In the genomic region with DNA sequence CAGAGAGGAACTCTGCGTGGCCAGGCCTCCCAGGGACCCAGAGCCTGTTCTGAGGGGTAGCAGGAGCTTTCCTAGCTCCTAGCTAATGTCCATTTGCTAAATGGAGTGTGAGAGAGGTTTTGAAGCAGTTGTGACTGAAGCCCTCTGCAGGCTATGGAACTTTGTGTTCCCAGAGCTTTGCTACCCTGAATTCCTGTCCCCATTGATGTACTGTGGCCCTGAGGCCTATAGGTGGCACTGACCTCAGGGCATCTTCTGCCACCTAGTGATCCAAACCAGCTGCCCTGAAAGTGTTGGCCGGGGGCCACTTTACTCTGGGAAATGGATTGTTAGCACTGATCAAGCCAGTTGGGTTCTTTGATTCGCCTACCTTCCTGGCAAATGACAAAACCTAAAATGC, we compare ENCODE assay signal across 10 mouse cellular contexts.
DNase-seq lines count a peak whose midpoint lies in the region; ATAC-seq and TF ChIP-seq lines count a peak whose summit lies in the region.
"Had no signal": no experiment of that assay in that cellular context is flagged by ENCODE, and none has a peak within 500 bp of the region (broad histone marks: within the 10 kb centered on the region; RNA-seq: fewer than 3 reads in every experiment).

No protein-coding gene starts in this region.

- TF ChIP-seq POLR2A in lung, adult 2 months (IDR thresholded peaks at IDR 0.05; ENCODE audit: borderline replicate concordance, extremely low read depth, low read depth, low read length): 0 out of 2 replicates have a peak, but pooled peaks have one; percentile 15

- WGBS in lung, adult 2 months: 73% methylated on average over 3 of the region's 3 CpGs
- WGBS in midbrain, embryonic 11.5 days: 46% methylated on average over 3 of the region's 3 CpGs

- H3K4me3 ChIP-seq in lung, adult 2 months (replicated peaks; ENCODE audit: extremely low read depth, low read depth, low read length): no peak overlapping the region
- H3K4me3 ChIP-seq in midbrain, embryonic 11.5 days (ENCODE audit: low read depth, low read length): no peak overlapping the region
- H3K4me3 ChIP-seq: embryonic facial prominence, embryonic 13.5 days had no signal

- H3K36me3 ChIP-seq in midbrain, embryonic 11.5 days (ENCODE audit: control insufficient read depth, insufficient read depth, low read length): no peaks in the 10 kb centered on the region
- H3K36me3 ChIP-seq: embryonic facial prominence, embryonic 13.5 days had no signal

- H3K4me2 ChIP-seq in midbrain, embryonic 11.5 days: no peak overlapping the region
- H3K4me2 ChIP-seq: embryonic facial prominence, embryonic 13.5 days had no signal

- peak; percentile 60 for TF ChIP-seq CTCF in lung, adult 2 months (IDR thresholded peaks at IDR 0.05; ENCODE audit: insufficient read depth, low read length)

- ATAC-seq in midbrain, embryonic 11.5 days (ENCODE audit: low FRiP score): no peak

- H3K9me3 ChIP-seq in midbrain, embryonic 11.5 days (ENCODE audit: control insufficient read depth, low read length): no peaks in the 10 kb centered on the region
- H3K9me3 ChIP-seq: embryonic facial prominence, embryonic 13.5 days had no signal

- no peak overlapping the region for H3K27ac ChIP-seq in midbrain, embryonic 11.5 days (ENCODE audit: low read depth, low read length)
- H3K27ac ChIP-seq: embryonic facial prominence, embryonic 13.5 days had no signal

- H3K4me1 ChIP-seq in lung, adult 2 months (ENCODE audit: control insufficient read depth, insufficient read depth, low read length): peaks cover 8% of the 10 kb centered on the region
- no peaks in the 10 kb centered on the region; the same call in 1 of the 2 replicates for H3K4me1 ChIP-seq in midbrain, embryonic 11.5 days (ENCODE audit: control insufficient read depth, insufficient read depth, low read length)

- no peak overlapping the region for H3K9ac ChIP-seq in midbrain, embryonic 11.5 days (ENCODE audit: low read length)
- H3K9ac ChIP-seq: embryonic facial prominence, embryonic 13.5 days had no signal

- peak; percentile 88 for DNase-seq in heart, adult 11 months
- DNase-seq in heart, postnatal 14 days: no peak
- DNase-seq in urinary bladder, adult 2 months (ENCODE audit: low spot score): peak; percentile 13
- no peak for DNase-seq in urinary bladder, postnatal 4 days (ENCODE audit: low spot score in 2 of 2)
- peak; percentile 37 for DNase-seq in lung, adult 2 months
- DNase-seq in midbrain, embryonic 11.5 days (ENCODE audit: low spot score, missing footprints): no peak
- DNase-seq in thymus, postnatal 36 days: no peak
- DNase-seq in heart, postnatal 36 days: no peak
- DNase-seq: midbrain, embryonic 14.5 days had no signal

- intact Hi-C loops in heart, postnatal 14 days (cut with DNase I): no loop called here
- intact Hi-C loops in heart, postnatal 36 days (cut with DNase I): no loop called here

- H3K27me3 ChIP-seq in midbrain, embryonic 11.5 days (ENCODE audit: control insufficient read depth, insufficient read depth, low read length): no peaks in the 10 kb centered on the region
- H3K27me3 ChIP-seq: embryonic facial prominence, embryonic 13.5 days had no signal

Comparison
In these comparisons a context has a peak if more than half of its experiments do, and no peak if none do; other contexts are left out.
1. DNase-seq: peak in heart, adult 11 months (single experiment), urinary bladder, adult 2 months (single experiment) and lung, adult 2 months (single experiment); none in heart, postnatal 14 days (0 of 2), urinary bladder, postnatal 4 days (0 of 2), midbrain, embryonic 11.5 days (single experiment), thymus, postnatal 36 days (0 of 2) and heart, postnatal 36 days (0 of 2).